Mouse (Mus musculus) embryo, embryonic 10.5 days (tissue): ENCODE measurements around the gene Mipol1.

Experiments used
- DNase-seq: peaks from one replicate; pipeline ENCODE4 v3.0.0-alpha.2; 2015; ENCODE audit warnings: low spot score

Gene Mipol1

DNA sequence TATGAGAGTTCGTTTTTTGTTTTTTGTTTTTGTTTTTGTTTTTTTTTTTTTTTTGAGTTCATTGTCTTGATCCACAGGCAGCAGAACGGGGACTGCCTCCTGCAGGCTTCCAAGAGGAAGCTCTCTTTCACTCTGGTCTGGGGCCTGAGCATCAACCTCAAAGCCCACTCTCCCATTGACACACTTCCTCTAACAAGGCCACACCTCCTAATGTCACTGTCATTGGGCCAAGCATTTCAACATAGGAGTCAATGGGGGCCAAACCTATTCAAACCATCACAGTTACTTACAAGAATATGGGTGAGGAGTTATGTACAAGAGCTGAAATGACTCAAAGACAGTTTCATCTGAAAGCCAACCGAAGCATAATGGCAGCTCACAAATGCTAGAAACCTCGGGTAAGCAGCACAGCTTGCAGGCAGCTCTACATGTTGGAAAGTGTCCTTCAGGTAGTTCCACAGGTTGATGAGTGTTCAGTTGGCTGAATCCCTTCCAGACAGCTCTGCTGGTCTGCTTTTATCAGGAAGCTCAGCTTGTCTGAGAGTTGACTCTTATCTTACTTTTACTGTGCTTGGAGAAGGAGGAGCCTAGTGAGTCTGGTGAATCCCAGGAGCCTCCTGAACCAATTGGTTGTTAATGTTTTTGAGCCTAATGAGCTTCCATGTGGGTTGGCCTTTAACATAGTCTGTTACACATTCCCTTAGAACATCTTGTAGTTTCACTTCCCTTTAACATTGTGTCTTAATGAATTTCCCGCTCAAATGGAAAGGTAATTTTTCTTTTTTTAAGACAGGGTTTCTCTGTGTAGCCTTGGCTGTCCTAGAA lies 13.7 kb downstream of the Mipol1 start:
- no peak for DNase-seq

DNA sequence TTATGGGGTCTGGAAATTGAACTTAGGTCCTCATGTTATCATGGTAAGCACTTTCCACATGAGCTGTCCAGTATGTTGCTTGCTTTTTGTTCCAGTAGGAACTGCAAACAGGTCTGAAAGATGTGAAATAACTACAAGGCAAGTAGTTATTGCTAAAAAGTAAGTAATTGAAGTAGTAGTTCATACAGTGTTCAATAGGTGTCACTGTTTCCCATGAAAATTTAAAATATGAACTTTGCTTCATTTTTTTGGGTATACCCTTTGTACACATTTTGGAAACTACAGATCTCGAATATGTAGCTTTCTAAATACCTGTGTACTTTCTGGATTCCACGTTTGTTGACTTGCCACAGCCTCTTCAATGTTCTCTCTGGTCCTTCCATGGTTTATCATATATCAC lies 28.3 kb downstream of the Mipol1 start:
- peak; percentile 12 for DNase-seq

DNA sequence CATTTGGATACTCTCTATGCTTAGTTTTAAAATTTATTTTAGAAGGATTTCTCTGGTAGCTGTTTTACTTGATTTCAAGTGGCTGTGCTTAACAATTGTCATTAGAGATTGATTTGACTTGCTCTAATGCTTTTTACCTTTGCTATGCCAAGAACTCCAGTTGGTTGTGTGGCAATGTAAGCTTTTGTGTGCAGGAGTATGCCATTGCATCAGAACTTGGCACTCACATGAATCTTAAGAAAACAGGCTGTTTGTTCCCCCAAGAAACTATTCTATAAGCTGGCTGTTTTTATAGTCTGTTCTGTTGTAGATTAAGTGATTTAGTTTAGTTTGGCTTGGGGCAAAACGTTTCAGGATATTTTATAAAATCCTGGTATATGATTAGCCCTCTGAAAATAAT lies 45.2 kb downstream of the Mipol1 start:
- DNase-seq: no peak

DNA sequence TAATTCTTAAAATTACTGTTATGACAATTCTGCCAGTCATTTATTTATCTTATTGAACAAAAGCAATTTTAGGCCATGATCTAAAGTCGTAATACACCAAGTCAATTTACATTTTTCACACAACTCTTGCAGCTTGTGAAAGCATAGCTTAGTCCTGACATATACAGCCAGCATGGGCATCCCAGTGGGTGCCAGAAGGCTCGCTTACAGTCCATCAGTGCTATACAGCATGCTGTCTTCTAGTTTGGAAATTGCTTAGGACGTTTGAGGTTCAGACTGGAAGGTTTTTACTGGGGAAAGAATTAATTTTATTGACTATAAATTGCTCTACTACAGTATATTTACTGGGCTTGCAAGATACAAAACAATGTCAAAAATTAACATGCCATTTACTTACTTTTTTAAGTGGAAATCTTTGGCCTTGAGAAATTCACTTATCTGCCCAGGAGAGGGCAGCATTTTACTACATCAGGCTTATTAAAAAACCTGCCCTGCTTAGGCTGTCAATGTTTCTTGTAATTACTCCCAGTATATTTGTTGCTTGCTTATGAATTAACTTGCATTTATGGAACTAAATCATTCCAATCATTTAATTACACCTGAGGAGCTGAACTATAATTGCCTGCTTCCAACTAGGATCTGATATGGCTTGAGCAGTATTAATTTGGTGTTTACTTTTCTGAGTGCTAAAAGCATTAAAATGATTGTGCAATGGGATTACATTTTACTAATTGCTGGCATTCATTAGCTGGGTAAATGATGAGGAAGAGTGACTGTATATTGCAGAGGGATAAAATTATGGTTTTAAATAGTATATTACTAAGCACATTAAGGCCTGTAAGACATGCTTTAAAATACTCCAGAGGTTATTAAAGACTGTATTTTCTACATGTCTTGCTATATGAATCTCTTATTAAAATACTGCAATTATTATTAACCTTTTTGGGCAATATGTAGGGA lies 51.2 kb downstream of the Mipol1 start:
- DNase-seq: peak; percentile 80

DNA sequence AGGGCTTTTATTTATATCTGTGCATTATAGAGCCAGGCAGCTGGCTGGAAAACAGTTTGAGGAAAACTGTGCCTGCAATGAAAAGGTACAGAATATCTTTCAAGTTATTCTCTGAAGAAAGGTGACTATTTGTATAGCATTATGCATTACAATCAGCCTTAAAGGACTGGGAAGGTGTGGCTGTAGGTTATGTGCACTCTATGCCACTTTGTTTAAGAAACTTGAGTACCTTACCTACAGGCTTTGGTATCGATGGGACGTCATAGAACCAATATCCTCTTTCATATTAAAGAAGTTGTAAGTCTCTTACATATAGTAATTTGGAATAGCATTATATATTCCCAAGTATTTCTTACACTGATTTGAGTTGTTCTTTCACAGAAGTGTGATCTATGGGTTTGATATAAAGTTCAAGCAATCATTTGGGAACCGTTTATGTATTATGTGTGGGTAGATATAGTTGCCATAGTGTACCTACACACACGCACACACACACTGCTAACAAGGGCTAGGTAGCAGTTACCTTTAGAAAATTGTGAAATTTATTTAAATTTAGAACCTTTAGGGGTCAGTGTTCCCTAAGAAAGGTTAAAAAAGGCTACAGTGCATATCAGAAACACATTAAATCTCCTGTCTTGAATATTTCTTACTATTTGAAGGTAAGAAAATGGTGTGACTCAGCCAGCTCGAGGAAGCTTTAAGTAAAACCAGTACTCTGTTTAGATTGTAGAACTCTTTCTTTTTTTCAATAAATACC lies 55.3 kb downstream of the Mipol1 start:
- DNase-seq: no peak

DNA sequence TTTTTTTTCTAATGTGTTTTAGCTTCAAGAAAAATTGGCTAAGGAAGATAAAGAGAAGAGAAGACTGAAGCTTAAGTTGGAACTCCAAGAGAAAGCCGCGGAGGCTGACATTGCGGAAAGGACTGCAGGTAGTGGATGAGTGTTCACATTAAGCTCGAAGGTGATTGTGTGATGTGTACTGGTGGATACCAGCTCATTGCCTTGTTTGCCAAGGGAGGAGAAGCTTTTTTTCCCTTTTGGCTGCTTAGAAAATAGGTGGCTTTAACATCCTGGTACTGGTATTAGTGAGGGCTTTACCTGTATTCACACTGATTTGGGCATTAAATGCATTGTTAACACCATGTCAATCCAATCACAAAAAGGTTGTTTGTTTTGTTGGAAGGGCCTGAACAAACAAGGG lies 77.1 kb downstream of the Mipol1 start:
- DNase-seq: no peak

DNA sequence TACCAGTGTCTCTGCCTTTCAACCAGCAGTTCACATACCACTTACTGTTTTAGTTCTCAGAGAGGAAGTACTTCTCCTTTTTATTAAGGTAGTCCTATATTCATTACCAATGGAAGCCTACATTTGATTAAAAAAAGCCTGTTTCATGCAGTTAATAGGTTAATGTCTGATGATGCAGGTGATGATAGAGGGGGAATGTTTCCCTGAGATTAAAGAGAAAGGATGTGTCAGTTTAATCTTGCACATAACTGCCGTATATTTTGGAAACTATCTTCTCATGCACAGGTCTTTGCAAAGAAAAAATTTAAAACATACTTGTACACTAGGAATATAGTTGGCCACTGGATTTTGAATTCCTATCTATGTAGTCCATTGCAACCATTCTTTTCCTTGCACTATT lies 77.5 kb downstream of the Mipol1 start:
- DNase-seq: no peak

DNA sequence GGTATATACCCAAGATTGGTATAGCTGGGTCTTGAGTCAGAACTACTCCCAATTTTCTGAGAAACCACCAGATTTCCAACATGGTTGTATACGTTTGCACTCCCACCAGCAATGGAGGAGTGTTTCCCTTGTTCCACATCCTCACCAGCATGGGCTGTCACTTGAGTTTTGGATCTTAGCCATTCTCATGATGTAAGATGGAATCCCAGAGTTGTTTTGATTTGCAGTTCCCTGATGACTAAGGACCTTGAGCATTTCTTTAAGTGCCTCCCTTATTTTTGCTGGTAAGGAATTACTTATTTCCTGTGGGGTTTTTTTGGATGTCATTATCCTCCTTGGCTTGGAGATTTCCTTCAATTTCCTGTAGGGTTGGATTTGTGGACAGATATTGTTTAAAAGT lies 108.8 kb downstream of the Mipol1 start:
- no peak for DNase-seq

DNA sequence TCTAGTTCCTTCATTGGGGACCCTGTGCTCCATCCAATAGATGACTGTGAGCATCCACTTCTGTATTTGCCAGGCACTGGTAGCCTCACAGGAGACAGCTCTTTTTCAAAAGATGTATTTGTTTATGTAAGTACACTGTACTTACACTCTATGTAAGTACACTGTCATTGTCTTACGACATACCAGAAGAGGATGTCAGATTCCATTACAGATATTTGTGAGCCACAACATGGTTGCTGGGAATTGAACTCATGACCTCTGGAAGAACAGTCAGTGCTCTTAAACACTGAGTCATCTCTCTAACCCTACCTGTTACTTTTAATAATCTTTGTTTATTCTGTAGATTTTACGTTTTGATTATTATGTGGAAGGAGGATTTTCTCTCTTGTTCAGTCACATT lies 109.9 kb downstream of the Mipol1 start:
- DNase-seq: no peak

DNA sequence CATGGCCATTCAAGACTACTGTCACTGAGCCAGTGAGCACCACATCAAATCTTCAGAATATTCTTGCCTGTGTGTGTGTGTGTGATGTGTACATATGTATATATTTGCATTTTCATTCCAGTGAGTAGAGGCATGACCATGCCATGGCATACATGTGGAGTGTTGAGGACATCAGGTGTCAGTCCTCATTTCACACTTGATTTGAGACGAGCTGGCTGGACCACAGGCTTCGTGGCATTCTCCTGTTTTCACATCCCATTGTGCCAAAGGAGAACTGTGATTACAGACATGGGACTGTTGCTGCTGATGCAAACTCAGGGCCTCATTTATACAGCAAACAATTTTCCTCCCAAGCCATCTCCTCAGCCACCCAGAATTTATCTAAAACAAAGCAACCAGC lies 132.5 kb downstream of the Mipol1 start:
- no peak for DNase-seq

DNA sequence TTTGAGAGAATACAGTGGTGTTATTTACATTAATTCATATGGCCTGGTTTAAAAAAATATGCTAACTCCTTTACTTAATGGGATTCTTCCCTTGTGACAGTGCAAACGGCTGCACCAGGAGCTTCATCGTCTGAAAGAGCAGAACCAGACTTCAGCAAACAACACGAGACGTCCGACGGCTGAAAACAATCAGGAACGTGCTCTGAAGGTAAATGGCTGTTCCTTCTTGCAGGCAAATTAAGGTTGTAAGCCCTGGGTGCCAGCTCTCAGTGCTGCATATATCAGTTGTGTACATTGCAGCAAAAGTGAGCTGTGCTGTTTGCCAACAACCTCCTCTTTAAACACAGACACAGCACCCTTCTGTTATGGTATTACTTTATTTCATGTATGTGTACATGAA lies 133.8 kb downstream of the Mipol1 start:
- DNase-seq: no peak

DNA sequence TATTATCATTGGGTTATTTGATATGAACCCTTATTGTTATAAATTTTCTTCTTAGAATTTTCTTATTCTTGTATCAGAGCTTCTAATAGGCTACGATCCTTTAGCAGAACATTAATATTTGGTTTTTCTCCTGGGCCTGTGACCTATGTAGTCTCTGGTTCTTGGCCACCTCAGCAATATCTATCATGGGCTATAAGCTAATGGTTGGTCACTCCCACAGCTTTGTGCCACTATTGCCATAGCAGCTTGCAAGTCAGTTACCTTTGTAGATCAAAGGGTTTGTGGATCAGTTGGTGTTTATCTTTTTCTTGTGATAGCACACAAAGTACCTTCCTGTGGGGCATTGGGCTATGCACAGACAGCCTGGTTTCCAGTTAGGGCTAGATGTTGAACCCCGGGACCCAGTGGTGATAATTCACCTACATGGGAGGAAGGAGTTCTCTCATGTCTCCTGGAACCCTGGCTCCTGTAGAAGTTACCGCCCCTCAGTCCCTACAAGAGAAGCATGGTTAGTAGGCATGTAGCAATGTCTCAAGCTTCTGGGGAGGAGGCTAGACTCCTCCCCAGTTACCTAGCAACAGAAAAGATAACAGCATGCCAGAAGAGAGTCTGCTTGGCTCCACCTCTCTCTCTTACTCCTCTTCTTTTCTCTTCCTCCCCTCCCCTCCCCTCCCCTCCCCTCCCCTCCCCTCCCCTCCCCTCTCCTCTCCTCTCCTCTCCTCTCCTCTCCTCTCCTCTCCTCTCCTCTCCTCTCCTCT lies 141.7 kb downstream of the Mipol1 start:
- DNase-seq: no peak

DNA sequence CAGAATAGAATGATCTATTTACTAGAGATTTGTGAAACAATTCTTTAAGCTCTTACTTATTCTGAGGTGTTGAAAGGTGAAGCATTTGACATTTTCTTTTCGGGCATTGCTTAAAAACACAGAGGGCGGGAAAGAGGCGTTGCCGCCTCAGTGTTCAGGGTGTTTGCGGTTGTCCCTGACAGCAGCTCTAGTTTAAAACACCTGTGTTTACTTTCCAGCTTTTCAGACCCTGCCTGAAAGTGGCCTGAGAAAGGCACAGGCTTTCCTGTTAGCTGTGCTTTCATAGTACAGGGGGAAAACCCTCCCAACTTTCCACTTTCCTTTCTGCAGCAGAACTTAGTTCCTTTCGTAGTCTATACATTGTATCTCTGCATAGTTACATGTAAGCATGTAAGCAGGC lies 152.6 kb downstream of the Mipol1 start:
- DNase-seq: peak; percentile 26

DNA sequence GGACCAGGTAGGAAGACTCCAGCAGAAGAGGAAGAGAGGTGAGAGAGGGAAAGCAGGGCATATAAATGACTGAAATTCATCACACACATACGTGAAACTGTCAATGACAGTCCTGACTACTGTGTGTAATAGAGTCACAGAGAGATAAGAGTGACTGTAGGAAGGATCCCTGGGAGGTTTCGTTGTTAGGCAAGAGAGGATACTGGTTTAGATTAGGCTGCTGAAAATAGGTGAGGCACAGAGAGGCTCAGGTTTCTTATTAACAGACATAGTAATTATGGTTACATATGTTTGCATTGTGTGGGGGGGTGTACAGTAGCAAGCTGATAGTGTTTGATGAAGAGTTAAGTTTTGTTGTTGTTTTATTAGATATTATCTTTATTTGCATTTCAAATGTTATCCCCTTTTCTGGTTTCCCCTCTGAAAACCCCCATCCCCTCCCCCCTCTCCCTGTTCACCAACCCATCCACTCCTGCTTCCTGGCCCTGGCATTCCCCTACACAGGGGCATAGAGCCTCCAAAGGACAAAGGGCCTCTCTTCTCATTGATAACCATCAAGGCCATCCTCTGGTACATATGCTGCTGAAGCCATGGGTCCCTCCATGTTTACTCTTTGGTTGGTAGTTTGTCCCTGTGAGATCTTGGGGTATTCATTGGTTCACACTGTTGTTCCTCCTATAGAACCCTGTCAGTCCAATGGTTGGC lies 157.5 kb downstream of the Mipol1 start:
- DNase-seq: no peak

DNA sequence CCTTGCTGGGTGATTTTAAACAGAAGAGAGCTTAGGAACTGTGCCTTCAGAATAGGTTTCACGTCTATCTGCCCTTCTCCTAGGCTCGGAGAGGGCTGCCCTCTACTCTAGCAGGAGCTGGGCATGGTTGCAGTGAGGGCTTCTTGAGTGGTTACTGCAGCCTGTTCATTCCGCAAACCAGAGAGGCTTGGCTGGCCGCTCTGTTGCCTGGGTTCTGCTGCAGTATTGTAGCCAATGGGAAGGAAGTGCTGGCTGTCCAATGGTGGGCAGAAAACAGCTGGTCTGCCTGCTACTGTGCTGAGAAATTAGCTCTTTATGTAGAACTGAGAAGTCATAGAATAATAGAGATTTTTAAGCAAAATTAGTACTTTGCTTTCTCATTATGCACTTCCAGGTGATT lies 169.3 kb downstream of the Mipol1 start:
- peak; percentile 9 for DNase-seq

DNA sequence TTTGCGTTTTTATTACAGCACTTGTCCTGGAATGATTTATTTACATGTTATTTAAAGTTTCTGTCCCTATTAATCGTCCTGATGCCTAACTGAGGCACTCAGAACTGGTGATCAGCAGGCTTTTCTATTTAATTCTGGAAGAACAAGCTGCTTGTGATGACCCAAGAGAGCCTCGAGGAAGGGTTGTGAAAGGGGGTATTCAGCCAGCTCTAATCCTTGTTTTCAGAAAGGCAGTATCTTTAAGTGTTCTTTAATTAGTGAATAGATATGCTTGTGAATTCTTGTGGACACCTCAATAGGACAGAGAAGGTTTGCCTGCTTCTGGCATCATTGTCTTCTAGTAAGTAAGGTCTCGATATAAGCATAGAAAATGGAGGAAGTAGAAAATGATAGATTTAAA lies 170.0 kb downstream of the Mipol1 start:
- peak; percentile 18 for DNase-seq

DNA sequence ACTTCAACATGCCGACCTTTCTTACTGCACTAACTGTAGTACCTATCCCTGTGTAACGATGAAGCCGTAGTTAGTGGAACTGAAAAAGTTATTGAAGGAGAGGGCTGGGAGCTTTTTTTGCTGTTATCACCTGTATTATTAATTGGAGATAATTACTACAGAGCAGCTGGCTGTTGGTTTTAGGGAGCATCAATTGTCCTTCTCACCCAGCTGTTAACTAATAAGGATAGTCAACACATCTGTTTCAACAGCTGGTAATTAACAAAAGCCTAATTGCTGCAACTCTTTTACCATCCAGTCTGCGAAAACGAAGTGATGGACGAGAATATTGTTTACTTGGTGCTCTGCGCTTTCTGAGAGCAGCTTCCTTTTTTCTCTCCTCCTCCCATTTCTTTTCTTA lies 170.9 kb downstream of the Mipol1 start:
- no peak for DNase-seq

DNA sequence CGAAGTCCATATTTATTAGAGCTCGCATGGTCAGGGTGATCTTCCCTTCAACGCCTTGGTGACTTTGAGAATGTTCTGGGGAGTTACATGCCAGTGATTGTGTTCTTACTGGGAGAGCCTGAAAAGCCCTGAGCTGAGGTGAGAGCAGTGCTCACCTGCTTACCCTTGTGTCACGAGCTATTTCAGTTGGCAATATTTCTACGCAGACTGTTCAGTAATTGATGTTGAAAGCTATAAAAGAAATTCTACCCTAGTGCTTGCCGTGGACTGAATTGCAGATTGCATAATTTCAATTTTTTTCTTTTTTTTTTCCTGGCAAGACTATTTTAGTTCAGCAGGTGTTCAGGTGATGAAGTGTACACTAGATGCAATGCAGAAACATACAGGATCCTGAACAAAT lies 172.1 kb downstream of the Mipol1 start:
- no peak for DNase-seq

DNA sequence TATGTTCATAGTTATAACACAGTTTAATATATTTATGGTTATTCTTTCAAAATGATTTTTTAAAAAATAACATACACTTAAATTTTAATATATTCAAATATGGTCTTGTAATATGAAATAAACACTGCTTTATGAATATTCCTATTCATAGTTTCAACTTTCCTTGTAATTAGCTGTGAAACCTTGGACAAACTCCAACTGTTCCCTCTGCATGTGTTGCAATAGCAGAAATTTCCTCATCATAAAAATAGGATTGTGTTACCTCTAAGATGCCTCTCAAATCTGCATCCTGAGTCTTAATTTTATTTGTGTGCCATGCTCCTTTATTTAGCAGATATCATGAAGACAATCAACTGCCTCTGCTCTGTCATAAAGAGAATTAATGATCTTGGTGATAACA lies 179.7 kb downstream of the Mipol1 start:
- DNase-seq: no peak

DNA sequence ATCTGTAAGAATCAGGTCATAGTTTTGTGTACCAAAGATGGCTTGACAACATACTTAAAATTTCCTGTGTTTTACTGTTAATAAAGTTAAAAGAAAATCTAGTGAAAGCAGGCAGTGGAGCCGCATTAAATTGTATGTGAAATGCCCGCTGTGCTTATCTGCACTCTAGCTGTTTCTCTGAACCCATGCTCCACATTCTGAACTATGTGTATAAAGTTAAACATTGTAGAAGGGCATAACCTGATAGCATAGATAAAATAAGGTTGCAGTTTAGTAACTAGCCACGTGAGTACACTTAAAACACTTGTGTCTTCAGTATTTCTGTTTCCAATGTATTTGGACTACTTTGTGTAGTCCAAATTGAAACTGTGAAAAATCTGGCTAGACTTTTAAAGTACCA lies 183.6 kb downstream of the Mipol1 start:
- no peak for DNase-seq

DNA sequence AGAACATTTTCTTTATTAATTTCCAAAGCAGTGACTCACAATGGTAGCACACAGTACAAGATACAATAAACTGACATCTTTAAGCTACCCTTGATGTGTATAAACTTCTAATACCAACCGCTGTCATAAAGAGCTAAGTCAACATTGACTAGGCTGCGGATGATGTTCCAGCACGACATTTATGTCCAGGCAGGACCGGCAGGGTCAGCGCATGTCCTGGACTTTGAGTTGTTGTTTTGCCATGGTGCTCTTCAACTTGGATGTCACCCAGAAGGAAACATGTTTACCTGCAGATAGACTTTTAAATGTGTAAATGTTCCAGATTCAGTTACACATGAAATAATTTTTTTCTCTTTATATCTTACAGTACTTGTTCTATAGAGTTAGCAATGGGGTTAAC lies 194.7 kb downstream of the Mipol1 start:
- no peak for DNase-seq
